Mouse (Mus musculus): ENCODE measurements around the gene Gstt2. TPM values are rescaled to one million over a fixed set of nuclear protein-coding genes. Genes with fewer than 3 reads are reported as not detected.
"Not testable (repeated sequence)": the region's sequence is repeated elsewhere in the genome, so short reads cannot be mapped to it uniquely, and the experiment has no call there.

The Gstt2 gene
- polyA plus RNA-seq, 1 experiment from 2014 or later: 7.9 TPM

DNA sequence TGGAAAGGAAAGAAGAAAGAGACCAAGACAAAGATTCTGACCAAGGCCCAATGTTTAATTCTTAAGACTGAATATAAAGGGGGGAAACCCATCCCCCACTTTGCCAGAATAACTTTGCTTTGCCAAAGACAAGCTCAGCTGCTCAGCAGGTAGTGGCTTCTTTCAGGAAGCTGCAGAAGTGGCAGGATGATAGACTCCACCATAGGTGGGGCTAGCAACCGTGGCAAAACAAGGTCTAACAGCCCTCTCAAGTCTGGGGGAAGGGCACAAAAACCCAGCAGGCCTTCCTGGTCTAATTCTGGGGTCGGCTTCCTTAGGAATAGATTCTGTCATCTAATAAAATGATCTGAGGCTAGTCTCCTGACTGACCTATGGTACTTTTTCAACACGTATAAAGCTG lies 11.2 kb upstream of the Gstt2 start:
- Histone ChIP-seq H3K4me1 (ENCODE audit: control insufficient read depth, insufficient read depth, low read depth, low read length) (peaks cover 4% of the 10 kb centered on the region), H3K9ac (ENCODE audit: low read depth, low read length) (no peak overlapping the region), H3K27ac (ENCODE audit: low read depth, low read length) (no peak overlapping the region), H3K9me3 (ENCODE audit: control insufficient read depth, low read length) (no peaks in the 10 kb centered on the region), H3K36me3 (ENCODE audit: control insufficient read depth, insufficient read depth, low read length) (no peaks in the 10 kb centered on the region), H3K4me3 (ENCODE audit: low read length) (no peak overlapping the region), H3K27me3 (replicated peaks; ENCODE audit: control insufficient read depth, insufficient read depth, low read length) (no peaks in the 10 kb centered on the region), H3K4me2 (ENCODE audit: low read length) (no peak overlapping the region)
- no peak for ATAC-seq
- 29% methylated on average over 3 of the region's 3 CpGs for WGBS

DNA sequence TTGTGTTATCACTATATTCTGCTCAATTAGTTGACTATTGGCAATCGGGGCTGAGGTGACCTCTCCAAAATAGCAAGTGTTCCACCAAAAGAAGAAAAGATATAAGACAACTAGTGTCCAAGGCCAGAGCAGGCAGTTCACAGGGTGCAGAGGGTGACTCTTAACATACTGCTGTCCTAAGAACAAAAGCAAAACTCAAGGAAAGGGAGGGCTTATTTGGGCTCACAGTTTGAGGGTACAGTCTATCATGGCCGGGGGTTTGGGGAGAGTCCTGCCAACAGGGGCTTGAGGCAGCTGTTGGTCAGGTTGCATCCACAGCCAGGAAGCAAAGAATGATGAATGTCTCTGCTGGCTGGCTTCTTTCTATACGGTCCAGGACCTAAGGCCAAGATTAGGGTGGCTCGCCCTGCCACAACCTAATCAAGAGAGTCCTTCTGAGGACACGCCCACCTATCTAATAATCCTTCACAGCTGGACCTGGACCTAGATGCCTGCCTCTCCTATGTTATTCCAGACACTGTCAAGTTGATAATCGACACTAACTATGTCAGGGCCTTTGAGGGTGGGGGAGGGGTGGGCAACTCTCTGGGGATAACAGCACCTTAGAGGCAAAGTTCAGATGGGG lies 8.2 kb upstream of the Gstt2 start:
- H3K36me3 ChIP-seq (ENCODE audit: control insufficient read depth, insufficient read depth, low read length): no peaks in the 10 kb centered on the region
- no peak for ATAC-seq
- H3K4me2 ChIP-seq (ENCODE audit: low read length): no peak overlapping the region
- no peak overlapping the region for H3K4me3 ChIP-seq (ENCODE audit: low read length)
- no peak overlapping the region for H3K27ac ChIP-seq (ENCODE audit: low read depth, low read length)
- H3K9me3 ChIP-seq (ENCODE audit: control insufficient read depth, low read length): no peaks in the 10 kb centered on the region
- no peaks in the 10 kb centered on the region for H3K27me3 ChIP-seq (replicated peaks; ENCODE audit: control insufficient read depth, insufficient read depth, low read length)
- H3K4me1 ChIP-seq (ENCODE audit: control insufficient read depth, insufficient read depth, low read depth, low read length): no peaks in the 10 kb centered on the region
- 79% methylated on average over 6 of the region's 6 CpGs for WGBS
- no peak overlapping the region for H3K9ac ChIP-seq (ENCODE audit: low read depth, low read length)

DNA sequence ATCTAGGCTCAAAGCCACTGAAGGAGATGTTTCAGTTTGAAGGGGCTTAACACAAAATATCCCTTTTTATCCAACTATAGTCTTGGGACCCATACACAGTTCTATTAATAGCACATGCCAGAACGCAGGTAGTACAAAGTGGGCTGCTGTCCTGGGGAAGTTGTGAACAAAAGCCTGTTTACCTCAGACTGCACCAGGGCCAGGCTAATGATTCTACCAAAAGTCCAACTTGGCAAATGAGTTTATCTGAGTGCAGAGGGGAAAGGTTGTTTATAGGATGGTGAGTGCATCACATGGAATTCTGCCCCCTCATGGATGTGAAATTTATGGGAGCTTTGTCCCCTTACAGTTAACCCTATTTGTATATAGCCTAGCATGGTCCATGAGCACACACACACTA lies 7.6 kb upstream of the Gstt2 start:
- no peaks in the 10 kb centered on the region for H3K9me3 ChIP-seq (ENCODE audit: control insufficient read depth, low read length)
- no peak for ATAC-seq
- H3K9ac ChIP-seq (ENCODE audit: low read depth, low read length): no peak overlapping the region
- H3K4me2 ChIP-seq (ENCODE audit: low read length): no peak overlapping the region
- no peaks in the 10 kb centered on the region for H3K36me3 ChIP-seq (ENCODE audit: control insufficient read depth, insufficient read depth, low read length)
- H3K27me3 ChIP-seq (replicated peaks; ENCODE audit: control insufficient read depth, insufficient read depth, low read length): no peaks in the 10 kb centered on the region
- no peak overlapping the region for H3K27ac ChIP-seq (ENCODE audit: low read depth, low read length)
- no peak overlapping the region for H3K4me3 ChIP-seq (ENCODE audit: low read length)
- no peaks in the 10 kb centered on the region for H3K4me1 ChIP-seq (ENCODE audit: control insufficient read depth, insufficient read depth, low read depth, low read length)
- WGBS: 50% methylated on average over 1 of the region's 1 CpGs

DNA sequence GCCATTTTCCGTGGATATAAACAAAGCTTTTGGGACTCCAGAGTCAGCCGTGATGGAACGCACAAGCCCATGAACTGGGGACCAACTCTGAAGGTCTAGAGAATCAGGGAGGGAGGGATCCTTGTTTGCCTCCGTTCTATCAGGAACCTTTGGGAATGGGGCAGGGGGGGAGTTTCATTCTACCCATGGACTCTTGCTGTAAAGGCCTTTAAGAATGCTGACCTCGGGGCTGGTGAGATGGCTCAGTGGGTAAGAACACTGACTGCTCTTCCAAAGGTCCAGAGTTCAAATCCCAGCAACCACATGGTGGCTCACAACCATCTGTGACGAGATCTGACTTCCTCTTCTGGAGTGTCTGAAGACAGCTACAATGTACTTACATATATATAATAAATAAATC lies 6.7 kb upstream of the Gstt2 start:
- not testable (repeated sequence) for H3K36me3 ChIP-seq (ENCODE audit: control insufficient read depth, insufficient read depth, low read length); H3K27me3 ChIP-seq (replicated peaks; ENCODE audit: control insufficient read depth, insufficient read depth, low read length); H3K4me3 ChIP-seq (ENCODE audit: low read length); H3K4me2 ChIP-seq (ENCODE audit: low read length); ATAC-seq; H3K27ac ChIP-seq (ENCODE audit: low read depth, low read length); H3K4me1 ChIP-seq (ENCODE audit: control insufficient read depth, insufficient read depth, low read depth, low read length); H3K9me3 ChIP-seq (ENCODE audit: control insufficient read depth, low read length); H3K9ac ChIP-seq (ENCODE audit: low read depth, low read length)
- 83% methylated on average over 6 of the region's 6 CpGs for WGBS

- H3K27ac ChIP-seq (ENCODE audit: low read depth, low read length): no peak overlapping the region
- no peak overlapping the region for H3K4me2 ChIP-seq (ENCODE audit: low read length)
- no peak overlapping the region for H3K4me3 ChIP-seq (ENCODE audit: low read length)
- no peak for ATAC-seq
- H3K36me3 ChIP-seq (ENCODE audit: control insufficient read depth, insufficient read depth, low read length): no peaks in the 10 kb centered on the region
- WGBS: 91% methylated on average over 10 of the region's 10 CpGs
- peaks cover 19% of the 10 kb centered on the region for H3K4me1 ChIP-seq (ENCODE audit: control insufficient read depth, insufficient read depth, low read depth, low read length)
- no peak overlapping the region for H3K9ac ChIP-seq (ENCODE audit: low read depth, low read length)
- H3K27me3 ChIP-seq (replicated peaks; ENCODE audit: control insufficient read depth, insufficient read depth, low read length): no peaks in the 10 kb centered on the region; the same call in 1 of the 2 replicates
- H3K9me3 ChIP-seq (ENCODE audit: control insufficient read depth, low read length): no peaks in the 10 kb centered on the region
Measured at GRCm38 (mm10) chr10:75839092-75839491, 1.9 kb upstream of the Gstt2 start.

GRCm38 (mm10) chr10:75835761-75836531 lies 1.3 kb downstream of the Gstt2 start:
- H3K27ac ChIP-seq (ENCODE audit: low read depth, low read length): no peak overlapping the region
- H3K36me3 ChIP-seq (ENCODE audit: control insufficient read depth, insufficient read depth, low read length): no peaks in the 10 kb centered on the region
- no peak for ATAC-seq
- 16% methylated on average over 9 of the region's 10 CpGs for WGBS
- peaks cover 23% of the 10 kb centered on the region for H3K4me1 ChIP-seq (ENCODE audit: control insufficient read depth, insufficient read depth, low read depth, low read length)
- no peaks in the 10 kb centered on the region for H3K9me3 ChIP-seq (ENCODE audit: control insufficient read depth, low read length)
- H3K9ac ChIP-seq (ENCODE audit: low read depth, low read length): no peak overlapping the region
- peak overlapping the region; percentile 36 for H3K4me3 ChIP-seq (ENCODE audit: low read length)
- peak overlapping the region; percentile 56 for H3K4me2 ChIP-seq (ENCODE audit: low read length)
- no peaks in the 10 kb centered on the region; the same call in none of the 2 replicates for H3K27me3 ChIP-seq (replicated peaks; ENCODE audit: control insufficient read depth, insufficient read depth, low read length)

GRCm38 (mm10) chr10:75835307-75835706 lies 1.9 kb downstream of the Gstt2 start:
- Histone ChIP-seq H3K27ac (ENCODE audit: low read depth, low read length) (no peak overlapping the region), H3K9me3 (ENCODE audit: control insufficient read depth, low read length) (no peaks in the 10 kb centered on the region), H3K4me1 (ENCODE audit: control insufficient read depth, insufficient read depth, low read depth, low read length) (peaks cover 23% of the 10 kb centered on the region), H3K36me3 (ENCODE audit: control insufficient read depth, insufficient read depth, low read length) (no peaks in the 10 kb centered on the region), H3K4me3 (ENCODE audit: low read length) (peak overlapping the region; percentile 36), H3K27me3 (replicated peaks; ENCODE audit: control insufficient read depth, insufficient read depth, low read length) (no peaks in the 10 kb centered on the region; the same call in none of the 2 replicates), H3K9ac (ENCODE audit: low read depth, low read length) (peak overlapping the region; percentile 47; the same call in 1 of the 2 replicates), H3K4me2 (ENCODE audit: low read length) (peak overlapping the region; percentile 56)
- ATAC-seq: peak; percentile 26
- 2% methylated on average over 10 of the region's 10 CpGs for WGBS

GRCm38 (mm10) chr10:75834721-75835120 lies 2.5 kb downstream of the Gstt2 start:
- Histone ChIP-seq H3K4me2 (ENCODE audit: low read length) (peak overlapping the region; percentile 72), H3K9me3 (ENCODE audit: control insufficient read depth, low read length) (no peaks in the 10 kb centered on the region), H3K9ac (ENCODE audit: low read depth, low read length) (no peak overlapping the region), H3K36me3 (ENCODE audit: control insufficient read depth, insufficient read depth, low read length) (no peaks in the 10 kb centered on the region), H3K4me1 (ENCODE audit: control insufficient read depth, insufficient read depth, low read depth, low read length) (peaks cover 23% of the 10 kb centered on the region), H3K27me3 (replicated peaks; ENCODE audit: control insufficient read depth, insufficient read depth, low read length) (no peaks in the 10 kb centered on the region; the same call in none of the 2 replicates), H3K27ac (ENCODE audit: low read depth, low read length) (no peak overlapping the region), H3K4me3 (ENCODE audit: low read length) (peak overlapping the region; percentile 44)
- ATAC-seq: no peak
- 15% methylated on average over 9 of the region's 9 CpGs for WGBS

- no peak overlapping the region for H3K27ac ChIP-seq (ENCODE audit: low read depth, low read length)
- peak overlapping the region; percentile 72 for H3K4me2 ChIP-seq (ENCODE audit: low read length)
- H3K27me3 ChIP-seq (replicated peaks; ENCODE audit: control insufficient read depth, insufficient read depth, low read length): no peaks in the 10 kb centered on the region; the same call in none of the 2 replicates
- no peaks in the 10 kb centered on the region for H3K9me3 ChIP-seq (ENCODE audit: control insufficient read depth, low read length)
- peaks cover 23% of the 10 kb centered on the region for H3K4me1 ChIP-seq (ENCODE audit: control insufficient read depth, insufficient read depth, low read depth, low read length)
- H3K4me3 ChIP-seq (ENCODE audit: low read length): peak overlapping the region; percentile 44
- H3K36me3 ChIP-seq (ENCODE audit: control insufficient read depth, insufficient read depth, low read length): no peaks in the 10 kb centered on the region
- under 1% methylated on average over 21 of the region's 21 CpGs for WGBS
- ATAC-seq: no peak
- peak overlapping the region; percentile 50 for H3K9ac ChIP-seq (ENCODE audit: low read depth, low read length)
Measured at GRCm38 (mm10) chr10:75834250-75834649, 3.0 kb downstream of the Gstt2 start.

Data from hindbrain, embryonic 16.5 days (tissue).